Mouse (Mus musculus): Measurements from ENCODE around the gene Lbh. TPM values are rescaled to one million over a fixed set of nuclear protein-coding genes. Genes with fewer than 3 reads are reported as not detected.

Gene Lbh
- polyA plus RNA-seq, 1 experiment, result 171 TPM

- 3% methylated on average over 9 of the region's 9 CpGs for WGBS
- peak overlapping the region; percentile 54 for H3K27ac ChIP-seq (ENCODE audit: insufficient read depth, low read length)
Observed at GRCm38 (mm10) chr17:72948119-72948518, 30.0 kb downstream of the Lbh start.

GRCm38 (mm10) chr17:72949247-72949701, 31.2 kb downstream of the Lbh start:
- peaks cover 50% of the 10 kb centered on the region for H3K4me1 ChIP-seq (ENCODE audit: control insufficient read depth, insufficient read depth, insufficient read length)
- 26% methylated on average over 7 of the region's 7 CpGs for WGBS
- H3K4me3 ChIP-seq (ENCODE audit: extremely low read depth, insufficient read depth, insufficient read length), result no peak overlapping the region
- peak overlapping the region; percentile 68 for H3K27ac ChIP-seq (ENCODE audit: insufficient read depth, low read length)
- no peaks in the 10 kb centered on the region for H3K27me3 ChIP-seq (ENCODE audit: control insufficient read depth, insufficient read depth, low read length)
- TF ChIP-seq POLR2A (IDR thresholded peaks at IDR 0.05; ENCODE audit: low read depth, low read length) (no peak), CTCF (IDR thresholded peaks at IDR 0.05; ENCODE audit: extremely low read depth, insufficient read depth, insufficient read length, insufficient replicate concordance) (no peak)
- peak in 1 of 2 experiments; percentile 87 for DNase-seq (ENCODE audit: low read depth in 1 of 2, low spot score in 2 of 2)
- no peaks in the 10 kb centered on the region for H3K36me3 ChIP-seq (ENCODE audit: control insufficient read depth, insufficient read depth, low read length)

More at GRCm38 (mm10) chr17:72948119-72948518, 30.0 kb downstream of the Lbh start:
- Histone ChIP-seq H3K4me3 (ENCODE audit: extremely low read depth, insufficient read depth, insufficient read length) (peak overlapping the region; percentile 1; the same call in 1 of the 2 replicates), H3K27me3 (ENCODE audit: control insufficient read depth, insufficient read depth, low read length) (no peaks in the 10 kb centered on the region), H3K36me3 (ENCODE audit: control insufficient read depth, insufficient read depth, low read length) (no peaks in the 10 kb centered on the region), H3K4me1 (ENCODE audit: control insufficient read depth, insufficient read depth, insufficient read length) (peaks cover 44% of the 10 kb centered on the region)
- TF ChIP-seq CTCF (IDR thresholded peaks at IDR 0.05; ENCODE audit: extremely low read depth, insufficient read depth, insufficient read length, insufficient replicate concordance) (no peak), POLR2A (IDR thresholded peaks at IDR 0.05; ENCODE audit: low read depth, low read length) (no peak)
- DNase-seq (ENCODE audit: low read depth in 1 of 2, low spot score in 2 of 2), result peak in 1 of 2 experiments; percentile 54

- Histone ChIP-seq H3K4me1 (ENCODE audit: control insufficient read depth, insufficient read depth, insufficient read length) (peaks cover 50% of the 10 kb centered on the region), H3K36me3 (ENCODE audit: control insufficient read depth, insufficient read depth, low read length) (no peaks in the 10 kb centered on the region), H3K27ac (ENCODE audit: insufficient read depth, low read length) (no peak overlapping the region), H3K4me3 (ENCODE audit: extremely low read depth, insufficient read depth, insufficient read length) (no peak overlapping the region), H3K27me3 (ENCODE audit: control insufficient read depth, insufficient read depth, low read length) (no peaks in the 10 kb centered on the region)
- DNase-seq (ENCODE audit: low read depth in 1 of 2, low spot score in 2 of 2), result no peak
- WGBS, result 63% methylated on average over 6 of the region's 6 CpGs
- TF ChIP-seq POLR2A (IDR thresholded peaks at IDR 0.05; ENCODE audit: low read depth, low read length) (no peak), CTCF (IDR thresholded peaks at IDR 0.05; ENCODE audit: extremely low read depth, insufficient read depth, insufficient read length, insufficient replicate concordance) (no peak)
Observed at GRCm38 (mm10) chr17:72951331-72951730, 33.2 kb downstream of the Lbh start.

- Histone ChIP-seq H3K27ac (ENCODE audit: insufficient read depth, low read length) (no peak overlapping the region), H3K27me3 (ENCODE audit: control insufficient read depth, insufficient read depth, low read length) (no peaks in the 10 kb centered on the region), H3K4me3 (ENCODE audit: extremely low read depth, insufficient read depth, insufficient read length) (no peak overlapping the region), H3K4me1 (ENCODE audit: control insufficient read depth, insufficient read depth, insufficient read length) (peaks cover 39% of the 10 kb centered on the region), H3K36me3 (ENCODE audit: control insufficient read depth, insufficient read depth, low read length) (no peaks in the 10 kb centered on the region)
- TF ChIP-seq POLR2A (IDR thresholded peaks at IDR 0.05; ENCODE audit: low read depth, low read length) (no peak), CTCF (IDR thresholded peaks at IDR 0.05; ENCODE audit: extremely low read depth, insufficient read depth, insufficient read length, insufficient replicate concordance) (no peak)
- WGBS, result over 99% methylated on average over 6 of the region's 6 CpGs
- DNase-seq (ENCODE audit: low read depth in 1 of 2, low spot score in 2 of 2), result no peak
Observed at GRCm38 (mm10) chr17:72953811-72954685, 35.9 kb downstream of the Lbh start.

GRCm38 (mm10) chr17:72955534-72955933, 37.4 kb downstream of the Lbh start:
- 56% methylated on average over 2 of the region's 2 CpGs for WGBS
- no peak overlapping the region for H3K4me3 ChIP-seq (ENCODE audit: extremely low read depth, insufficient read depth, insufficient read length)
- peaks cover 36% of the 10 kb centered on the region for H3K4me1 ChIP-seq (ENCODE audit: control insufficient read depth, insufficient read depth, insufficient read length)
- TF ChIP-seq POLR2A (IDR thresholded peaks at IDR 0.05; ENCODE audit: low read depth, low read length), result no peak
- no peak for TF ChIP-seq CTCF (IDR thresholded peaks at IDR 0.05; ENCODE audit: extremely low read depth, insufficient read depth, insufficient read length, insufficient replicate concordance)
- no peak for DNase-seq (ENCODE audit: low read depth in 1 of 2, low spot score in 2 of 2)
- no peaks in the 10 kb centered on the region for H3K27me3 ChIP-seq (ENCODE audit: control insufficient read depth, insufficient read depth, low read length)
- H3K27ac ChIP-seq (ENCODE audit: insufficient read depth, low read length), result no peak overlapping the region
- H3K36me3 ChIP-seq (ENCODE audit: control insufficient read depth, insufficient read depth, low read length), result no peaks in the 10 kb centered on the region

- no peak for DNase-seq (ENCODE audit: low read depth in 1 of 2, low spot score in 2 of 2)
- TF ChIP-seq CTCF (IDR thresholded peaks at IDR 0.05; ENCODE audit: extremely low read depth, insufficient read depth, insufficient read length, insufficient replicate concordance) (no peak), POLR2A (IDR thresholded peaks at IDR 0.05; ENCODE audit: low read depth, low read length) (no peak)
- Histone ChIP-seq H3K4me3 (ENCODE audit: extremely low read depth, insufficient read depth, insufficient read length) (no peak overlapping the region), H3K4me1 (ENCODE audit: control insufficient read depth, insufficient read depth, insufficient read length) (peaks cover 37% of the 10 kb centered on the region), H3K36me3 (ENCODE audit: control insufficient read depth, insufficient read depth, low read length) (no peaks in the 10 kb centered on the region), H3K27me3 (ENCODE audit: control insufficient read depth, insufficient read depth, low read length) (no peaks in the 10 kb centered on the region), H3K27ac (ENCODE audit: insufficient read depth, low read length) (no peak overlapping the region)
- 88% methylated on average over 6 of the region's 6 CpGs for WGBS
Observed at GRCm38 (mm10) chr17:72957016-72957415, 38.9 kb downstream of the Lbh start.

GRCm38 (mm10) chr17:72958886-72959285, 40.8 kb downstream of the Lbh start:
- Histone ChIP-seq H3K27me3 (ENCODE audit: control insufficient read depth, insufficient read depth, low read length) (no peaks in the 10 kb centered on the region), H3K4me1 (ENCODE audit: control insufficient read depth, insufficient read depth, insufficient read length) (peaks cover 29% of the 10 kb centered on the region), H3K4me3 (ENCODE audit: extremely low read depth, insufficient read depth, insufficient read length) (no peak overlapping the region), H3K27ac (ENCODE audit: insufficient read depth, low read length) (no peak overlapping the region), H3K36me3 (ENCODE audit: control insufficient read depth, insufficient read depth, low read length) (no peaks in the 10 kb centered on the region)
- 86% methylated on average over 5 of the region's 5 CpGs for WGBS
- no peak for DNase-seq (ENCODE audit: low read depth in 1 of 2, low spot score in 2 of 2)
- TF ChIP-seq POLR2A (IDR thresholded peaks at IDR 0.05; ENCODE audit: low read depth, low read length), result no peak
- no peak for TF ChIP-seq CTCF (IDR thresholded peaks at IDR 0.05; ENCODE audit: extremely low read depth, insufficient read depth, insufficient read length, insufficient replicate concordance)

All from spleen, adult 2 months (tissue).